Mouse (Mus musculus): ENCODE data around the gene Ptrhd1.
"Not testable (repeated sequence)": the region's sequence is repeated elsewhere in the genome, so short reads cannot be mapped to it uniquely, and the experiment has no call there.

The Ptrhd1 gene

GRCm38 (mm10) chr12:4209196-4209595 lies 24.6 kb upstream of the Ptrhd1 start:
- Histone ChIP-seq H3K36me3 (ENCODE audit: control insufficient read depth, insufficient read depth, low read length, poor library complexity, severe bottlenecking) (peaks cover 2% of the 10 kb centered on the region), H3K27me3 (ENCODE audit: control insufficient read depth, insufficient read depth, low read length, poor library complexity, severe bottlenecking) (no peaks in the 10 kb centered on the region)
- DNase-seq (ENCODE audit: low read depth, low spot score): no peak

GRCm38 (mm10) chr12:4211174-4211573 lies 22.7 kb upstream of the Ptrhd1 start:
- peak; percentile 85 for DNase-seq (ENCODE audit: low read depth, low spot score)
- Histone ChIP-seq H3K27me3 (ENCODE audit: control insufficient read depth, insufficient read depth, low read length, poor library complexity, severe bottlenecking) (no peaks in the 10 kb centered on the region), H3K36me3 (ENCODE audit: control insufficient read depth, insufficient read depth, low read length, poor library complexity, severe bottlenecking) (peaks cover 2% of the 10 kb centered on the region)

DNA sequence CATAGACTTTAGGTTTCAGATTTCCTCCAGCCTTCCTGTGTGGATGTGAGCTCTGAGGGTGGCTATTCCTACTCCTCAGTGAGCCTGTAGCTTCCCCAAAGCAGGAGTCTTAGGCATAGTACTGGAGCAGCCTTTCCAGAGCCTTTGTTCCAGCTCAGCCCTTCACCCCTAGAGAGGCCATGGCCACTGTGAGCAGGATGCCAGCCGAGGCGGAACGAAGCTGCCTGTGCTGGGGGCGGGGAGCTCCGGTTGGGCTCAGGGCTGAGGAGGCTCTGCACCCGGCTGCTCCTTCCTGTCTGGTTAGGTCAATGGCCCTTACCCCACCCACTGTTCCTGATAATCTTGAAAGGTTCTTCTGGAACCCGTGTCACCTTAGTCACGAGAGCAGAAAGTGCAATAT lies 20.9 kb upstream of the Ptrhd1 start:
- Histone ChIP-seq H3K36me3 (ENCODE audit: control insufficient read depth, insufficient read depth, low read length, poor library complexity, severe bottlenecking) (peaks cover 2% of the 10 kb centered on the region), H3K27me3 (ENCODE audit: control insufficient read depth, insufficient read depth, low read length, poor library complexity, severe bottlenecking) (no peaks in the 10 kb centered on the region)
- DNase-seq (ENCODE audit: low read depth, low spot score): no peak

GRCm38 (mm10) chr12:4230156-4230555 lies 3.7 kb upstream of the Ptrhd1 start:
- Histone ChIP-seq H3K36me3 (ENCODE audit: control insufficient read depth, insufficient read depth, low read length, poor library complexity, severe bottlenecking) (peaks cover 3% of the 10 kb centered on the region), H3K27me3 (ENCODE audit: control insufficient read depth, insufficient read depth, low read length, poor library complexity, severe bottlenecking) (no peaks in the 10 kb centered on the region)
- no peak for DNase-seq (ENCODE audit: low read depth, low spot score)

DNA sequence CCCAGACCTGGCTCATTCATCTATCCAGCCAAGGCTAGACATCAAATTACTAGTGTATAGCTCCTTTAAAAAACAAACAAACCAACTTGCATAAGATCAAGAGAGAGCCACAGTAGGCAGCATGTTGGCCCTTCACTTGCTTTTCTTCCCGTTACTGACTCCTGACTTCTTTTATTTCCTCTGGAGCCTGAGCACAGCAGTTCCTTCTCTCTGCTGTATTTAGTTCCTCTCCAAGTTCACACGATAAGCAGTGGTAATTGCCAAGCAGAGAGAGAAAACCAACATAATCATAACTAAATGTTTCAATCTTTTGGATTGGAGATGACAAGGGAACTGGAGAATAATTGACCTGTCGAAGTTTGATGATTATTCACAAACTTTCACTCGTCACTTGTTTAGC lies 1.1 kb upstream of the Ptrhd1 start:
- Histone ChIP-seq H3K36me3 (ENCODE audit: control insufficient read depth, insufficient read depth, low read length, poor library complexity, severe bottlenecking) (peaks cover 3% of the 10 kb centered on the region), H3K27me3 (ENCODE audit: control insufficient read depth, insufficient read depth, low read length, poor library complexity, severe bottlenecking) (no peaks in the 10 kb centered on the region)
- no peak for DNase-seq (ENCODE audit: low read depth, low spot score)

DNA sequence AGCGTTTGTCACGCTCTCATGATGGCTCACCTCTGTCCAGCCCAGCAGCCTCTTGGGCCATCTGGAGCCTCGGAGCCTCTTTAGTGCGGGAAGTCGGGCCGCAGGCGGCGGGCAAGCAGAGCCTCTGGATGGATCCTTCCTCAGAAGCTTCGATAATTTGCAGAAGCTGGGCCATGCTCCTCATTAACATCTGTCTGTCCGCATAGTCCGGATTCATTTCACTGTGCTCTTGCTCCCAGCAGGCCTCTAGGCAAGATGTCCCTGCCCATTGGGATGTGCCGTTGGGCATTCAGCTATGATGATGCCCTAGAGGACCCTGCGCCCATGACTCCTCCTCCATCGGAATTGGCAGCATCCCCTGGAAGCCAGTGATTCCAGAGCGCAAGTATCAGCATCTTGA lies 3.7 kb downstream of the Ptrhd1 start:
- DNase-seq (ENCODE audit: low read depth, low spot score): no peak

GRCm38 (mm10) chr12:4240281-4240680 lies 6.5 kb downstream of the Ptrhd1 start:
- H3K27me3 ChIP-seq (ENCODE audit: control insufficient read depth, insufficient read depth, low read length, poor library complexity, severe bottlenecking); H3K36me3 ChIP-seq (ENCODE audit: control insufficient read depth, insufficient read depth, low read length, poor library complexity, severe bottlenecking); DNase-seq (ENCODE audit: low read depth, low spot score): not testable (repeated sequence)

More for the DNA sequence above, 3.7 kb downstream of the Ptrhd1 start:
- no peaks in the 10 kb centered on the region for H3K27me3 ChIP-seq (ENCODE audit: control insufficient read depth, insufficient read depth, low read length, poor library complexity, severe bottlenecking)
- no peaks in the 10 kb centered on the region for H3K36me3 ChIP-seq (ENCODE audit: control insufficient read depth, insufficient read depth, low read length, poor library complexity, severe bottlenecking)

GRCm38 (mm10) chr12:4243805-4244204 lies 10.0 kb downstream of the Ptrhd1 start:
- no peak for DNase-seq (ENCODE audit: low read depth, low spot score)
- Histone ChIP-seq H3K27me3 (ENCODE audit: control insufficient read depth, insufficient read depth, low read length, poor library complexity, severe bottlenecking) (no peaks in the 10 kb centered on the region), H3K36me3 (ENCODE audit: control insufficient read depth, insufficient read depth, low read length, poor library complexity, severe bottlenecking) (peaks cover 9% of the 10 kb centered on the region; the same call in 1 of the 2 replicates)

- peaks cover 11% of the 10 kb centered on the region; the same call in 1 of the 2 replicates for H3K36me3 ChIP-seq (ENCODE audit: control insufficient read depth, insufficient read depth, low read length, poor library complexity, severe bottlenecking)
- H3K27me3 ChIP-seq (ENCODE audit: control insufficient read depth, insufficient read depth, low read length, poor library complexity, severe bottlenecking): no peaks in the 10 kb centered on the region
- no peak for DNase-seq (ENCODE audit: low read depth, low spot score)
Observed at GRCm38 (mm10) chr12:4245742-4246141, 11.9 kb downstream of the Ptrhd1 start.

- no peak for DNase-seq (ENCODE audit: low read depth, low spot score)
- H3K36me3 ChIP-seq (ENCODE audit: control insufficient read depth, insufficient read depth, low read length, poor library complexity, severe bottlenecking): peaks cover 14% of the 10 kb centered on the region; the same call in 1 of the 2 replicates
- H3K27me3 ChIP-seq (ENCODE audit: control insufficient read depth, insufficient read depth, low read length, poor library complexity, severe bottlenecking): no peaks in the 10 kb centered on the region
Observed at GRCm38 (mm10) chr12:4249786-4250185, 16.0 kb downstream of the Ptrhd1 start.

GRCm38 (mm10) chr12:4252742-4253655 lies 19.2 kb downstream of the Ptrhd1 start:
- peaks cover 5% of the 10 kb centered on the region; the same call in 1 of the 2 replicates for H3K36me3 ChIP-seq (ENCODE audit: control insufficient read depth, insufficient read depth, low read length, poor library complexity, severe bottlenecking)
- no peaks in the 10 kb centered on the region for H3K27me3 ChIP-seq (ENCODE audit: control insufficient read depth, insufficient read depth, low read length, poor library complexity, severe bottlenecking)
- DNase-seq (ENCODE audit: low read depth, low spot score): no peak

GRCm38 (mm10) chr12:4267765-4268164 lies 33.9 kb downstream of the Ptrhd1 start:
- Histone ChIP-seq H3K36me3 (ENCODE audit: control insufficient read depth, insufficient read depth, low read length, poor library complexity, severe bottlenecking) (peaks cover 12% of the 10 kb centered on the region), H3K27me3 (ENCODE audit: control insufficient read depth, insufficient read depth, low read length, poor library complexity, severe bottlenecking) (no peaks in the 10 kb centered on the region)
- DNase-seq (ENCODE audit: low read depth, low spot score): no peak

GRCm38 (mm10) chr12:4271078-4271477 lies 37.3 kb downstream of the Ptrhd1 start:
- H3K27me3 ChIP-seq (ENCODE audit: control insufficient read depth, insufficient read depth, low read length, poor library complexity, severe bottlenecking): no peaks in the 10 kb centered on the region
- H3K36me3 ChIP-seq (ENCODE audit: control insufficient read depth, insufficient read depth, low read length, poor library complexity, severe bottlenecking): peaks cover 13% of the 10 kb centered on the region
- no peak for DNase-seq (ENCODE audit: low read depth, low spot score)

- DNase-seq (ENCODE audit: low read depth, low spot score): peak; percentile 74
- Histone ChIP-seq H3K27me3 (ENCODE audit: control insufficient read depth, insufficient read depth, low read length, poor library complexity, severe bottlenecking) (no peaks in the 10 kb centered on the region), H3K36me3 (ENCODE audit: control insufficient read depth, insufficient read depth, low read length, poor library complexity, severe bottlenecking) (peaks cover 4% of the 10 kb centered on the region; the same call in 1 of the 2 replicates)
Observed at GRCm38 (mm10) chr12:4278978-4279755, 45.3 kb downstream of the Ptrhd1 start.

DNA sequence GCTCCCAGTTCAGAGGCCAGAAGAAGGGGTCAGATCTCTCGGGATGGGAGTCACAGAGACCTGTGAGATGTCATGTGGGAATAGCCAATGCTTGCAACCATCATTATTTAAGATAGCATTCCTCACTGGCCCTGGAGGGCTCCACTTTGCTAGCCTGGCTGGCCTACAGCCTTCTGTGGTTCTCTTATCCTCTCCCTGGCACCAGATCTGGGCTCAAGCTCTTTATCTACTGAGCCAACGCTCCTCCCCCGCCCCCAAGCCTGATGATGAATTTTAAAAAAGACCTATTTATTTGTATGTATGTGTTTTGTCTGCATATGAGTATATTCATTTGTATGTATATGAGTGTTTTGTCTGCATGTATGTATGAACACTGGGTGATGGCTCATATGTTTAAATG lies 46.1 kb downstream of the Ptrhd1 start:
- peaks cover 2% of the 10 kb centered on the region; the same call in 1 of the 2 replicates for H3K36me3 ChIP-seq (ENCODE audit: control insufficient read depth, insufficient read depth, low read length, poor library complexity, severe bottlenecking)
- no peak for DNase-seq (ENCODE audit: low read depth, low spot score)

More for the DNA sequence above, 46.1 kb downstream of the Ptrhd1 start:
- H3K27me3 ChIP-seq (ENCODE audit: control insufficient read depth, insufficient read depth, low read length, poor library complexity, severe bottlenecking): no peaks in the 10 kb centered on the region

All from splenic B cell, adult 2 months (primary cell).